Mouse (Mus musculus): ENCODE data around the gene Prkag2.
"Not testable (repeated sequence)": the region's sequence is repeated elsewhere in the genome, so short reads cannot be mapped to it uniquely, and the experiment has no call there.

Prkag2 gene

DNA sequence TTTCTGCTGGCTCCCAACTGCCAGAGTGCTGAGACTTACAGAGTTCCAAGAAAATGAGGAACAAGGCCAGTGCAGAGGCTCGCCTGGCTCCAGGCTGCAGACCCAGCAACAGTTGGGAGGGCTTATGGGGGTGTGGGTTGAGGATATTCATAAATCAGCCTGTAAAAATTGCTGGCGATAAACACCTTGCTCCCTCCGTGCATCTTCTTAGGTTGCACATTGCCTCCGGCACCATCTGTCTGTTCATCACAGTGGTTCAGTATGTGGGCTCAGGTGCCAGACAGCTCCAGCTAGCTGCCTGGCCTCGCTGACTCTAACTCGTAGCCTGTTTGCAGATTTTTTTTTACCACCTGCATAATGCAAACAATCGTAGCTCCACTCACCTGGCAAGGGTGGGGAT lies 13.4 kb downstream of the Prkag2 start:
- no peak for DNase-seq (ENCODE audit: low read depth, low spot score)

- DNase-seq (ENCODE audit: low read depth, low spot score): no peak
Observed at GRCm38 (mm10) chr5:25086234-25086633, 14.2 kb downstream of the Prkag2 start.

DNA sequence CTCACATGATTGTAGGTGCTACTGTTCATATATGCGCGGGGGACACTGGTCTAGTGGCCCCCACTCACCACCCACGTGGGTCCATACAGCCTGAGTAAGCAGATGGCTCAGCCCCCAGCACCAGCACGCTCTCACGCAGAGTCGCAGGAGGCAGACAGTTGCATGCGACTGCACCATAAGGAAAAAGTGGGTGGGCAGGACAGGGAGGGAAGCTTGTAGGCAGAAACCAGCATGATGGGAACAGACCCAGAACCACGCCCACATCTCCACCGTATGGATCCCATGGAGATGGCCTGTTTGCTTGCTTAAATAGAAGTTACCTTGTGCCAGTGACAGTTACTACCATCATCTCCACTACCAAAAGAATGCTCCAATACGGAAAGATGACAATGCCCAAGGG lies 15.3 kb downstream of the Prkag2 start:
- DNase-seq (ENCODE audit: low read depth, low spot score): no peak

DNA sequence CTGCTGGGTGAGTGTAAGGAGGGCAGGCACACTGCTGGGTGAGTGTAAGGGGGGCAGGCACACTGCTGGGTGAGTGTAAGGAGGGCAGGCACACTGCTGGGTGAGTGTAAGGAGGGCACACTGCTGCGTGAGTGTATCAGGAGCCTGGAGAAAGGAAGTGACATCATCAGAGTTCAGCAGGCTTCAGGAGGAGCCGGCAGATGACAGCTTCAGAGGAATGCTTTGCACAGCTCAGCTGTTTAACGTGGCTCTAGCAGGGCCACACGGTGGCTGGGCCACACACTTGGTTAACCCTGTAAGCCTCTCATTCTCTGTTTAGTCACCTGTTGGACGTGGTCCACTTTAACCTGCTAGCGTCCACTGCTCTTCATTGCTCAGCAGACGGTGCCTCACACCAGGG lies 16.6 kb downstream of the Prkag2 start:
- peak; percentile 13 for DNase-seq (ENCODE audit: low read depth, low spot score)

GRCm38 (mm10) chr5:25082542-25082941 lies 17.9 kb downstream of the Prkag2 start:
- peak; percentile 46 for DNase-seq (ENCODE audit: low read depth, low spot score)

DNA sequence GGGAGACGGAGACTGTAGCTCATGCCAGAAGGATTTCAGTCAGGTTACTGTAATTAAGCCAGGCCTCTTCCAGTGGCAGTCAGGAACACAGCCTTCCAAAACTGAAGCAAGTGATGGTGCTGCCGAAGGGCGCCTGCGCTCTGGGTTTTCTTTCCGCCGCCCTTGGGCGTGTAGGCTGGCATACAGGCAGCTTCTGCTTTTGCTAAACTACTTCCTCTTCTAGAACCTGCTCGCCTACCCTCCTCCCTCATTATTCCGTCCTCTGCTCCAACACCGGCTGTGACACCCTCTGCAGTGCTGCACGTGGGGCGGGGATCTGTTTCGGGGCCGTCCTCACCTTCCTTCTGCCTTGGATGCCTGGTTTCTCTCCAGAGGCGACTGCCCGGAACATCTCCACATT lies 18.9 kb downstream of the Prkag2 start:
- peak; percentile 68 for DNase-seq (ENCODE audit: low read depth, low spot score)

GRCm38 (mm10) chr5:25080994-25081393 lies 19.4 kb downstream of the Prkag2 start:
- DNase-seq (ENCODE audit: low read depth, low spot score): no peak

DNA sequence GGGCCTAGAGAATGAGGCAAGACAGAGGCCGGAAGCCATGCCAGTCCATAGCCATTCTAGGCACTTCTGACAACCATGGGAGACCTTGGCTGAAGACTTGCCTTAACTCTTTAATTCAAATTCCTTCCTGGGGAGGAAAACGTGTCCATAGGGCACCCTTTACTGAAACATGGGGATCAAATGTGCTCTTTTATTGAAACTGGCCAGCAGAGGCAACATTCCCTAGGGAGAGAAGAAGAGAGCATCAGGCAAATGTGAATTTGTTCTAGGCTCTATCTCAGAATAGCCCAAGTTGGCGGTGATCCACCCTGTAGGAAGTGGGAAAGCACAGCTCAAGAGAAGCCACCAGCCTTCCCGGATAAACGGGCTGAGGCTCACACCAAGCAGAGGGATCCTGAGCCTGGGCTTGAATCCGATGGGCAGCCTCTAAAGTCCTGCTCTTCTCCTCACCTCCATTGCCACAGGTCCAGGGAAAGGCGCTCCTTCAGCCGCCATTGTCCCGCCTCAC lies 19.9 kb downstream of the Prkag2 start:
- no peak for DNase-seq (ENCODE audit: low read depth, low spot score)

GRCm38 (mm10) chr5:25079766-25080265 lies 20.6 kb downstream of the Prkag2 start:
- no peak for DNase-seq (ENCODE audit: low read depth, low spot score)

- no peak for DNase-seq (ENCODE audit: low read depth, low spot score)
Observed at GRCm38 (mm10) chr5:25077873-25078651, 22.4 kb downstream of the Prkag2 start.

DNA sequence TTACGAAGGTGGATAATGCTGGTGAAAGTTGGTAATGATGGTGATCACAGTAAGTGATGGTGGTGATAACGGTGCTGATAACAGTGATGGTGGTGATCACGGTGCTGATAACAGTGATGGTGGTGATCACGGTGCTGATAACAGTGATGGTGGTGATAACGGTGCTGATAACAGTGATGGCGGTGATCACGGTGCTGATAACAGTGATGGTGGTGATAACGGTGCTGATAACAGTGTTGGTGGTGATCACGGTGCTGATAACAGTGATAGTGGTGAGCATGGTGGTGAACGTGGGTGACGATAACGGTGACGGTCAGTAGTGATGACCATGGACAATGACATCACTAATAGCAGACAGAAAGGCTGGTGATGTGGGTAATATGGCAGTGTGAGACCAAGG lies 23.2 kb downstream of the Prkag2 start:
- not testable (repeated sequence) for DNase-seq (ENCODE audit: low read depth, low spot score)

DNA sequence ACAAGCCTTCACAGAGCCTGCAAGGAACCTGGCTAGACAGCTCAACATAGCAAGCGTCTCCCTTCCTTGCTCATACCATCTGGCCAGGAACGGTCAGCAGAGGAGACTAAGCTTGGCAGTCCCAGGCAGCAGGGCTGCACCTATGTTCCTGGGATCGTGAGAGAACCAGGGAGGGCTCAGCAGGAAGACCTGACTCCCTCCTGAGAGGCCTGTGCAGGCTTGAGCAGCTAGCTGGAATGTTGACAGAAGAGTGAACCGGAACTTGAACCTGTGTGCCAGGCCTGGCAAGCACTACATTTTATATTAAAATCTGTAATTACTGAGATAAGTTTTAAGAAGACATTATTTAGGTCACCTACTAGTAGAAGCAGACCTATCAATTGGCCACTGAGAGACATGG lies 24.8 kb downstream of the Prkag2 start:
- DNase-seq (ENCODE audit: low read depth, low spot score): no peak

DNA sequence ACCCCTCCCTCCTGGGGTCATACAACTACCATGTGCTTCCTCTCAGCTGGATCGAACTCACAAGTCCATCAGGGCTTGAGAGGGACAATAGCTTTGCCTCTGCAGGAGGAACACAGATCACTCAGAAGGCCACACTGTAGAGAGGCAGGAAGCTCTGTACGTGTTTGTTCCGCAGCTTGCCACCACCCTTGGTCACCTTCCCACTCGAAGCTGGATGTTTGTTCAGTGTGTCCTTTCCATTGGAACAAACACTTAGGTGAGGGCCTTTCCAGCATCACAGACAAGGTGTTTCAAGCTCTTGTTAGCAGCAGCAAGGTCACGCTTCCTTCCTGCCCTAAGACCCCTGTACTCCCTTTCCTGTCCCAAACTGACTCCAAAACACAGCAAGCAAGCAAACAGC lies 30.6 kb downstream of the Prkag2 start:
- DNase-seq (ENCODE audit: low read depth, low spot score): no peak

- DNase-seq (ENCODE audit: low read depth, low spot score): no peak
Observed at GRCm38 (mm10) chr5:25067122-25067521, 33.3 kb downstream of the Prkag2 start.

- no peak for DNase-seq (ENCODE audit: low read depth, low spot score)
Observed at GRCm38 (mm10) chr5:25064270-25065232, 35.9 kb downstream of the Prkag2 start.

- DNase-seq (ENCODE audit: low read depth, low spot score): no peak
Observed at GRCm38 (mm10) chr5:25062506-25063132, 37.8 kb downstream of the Prkag2 start.

DNA sequence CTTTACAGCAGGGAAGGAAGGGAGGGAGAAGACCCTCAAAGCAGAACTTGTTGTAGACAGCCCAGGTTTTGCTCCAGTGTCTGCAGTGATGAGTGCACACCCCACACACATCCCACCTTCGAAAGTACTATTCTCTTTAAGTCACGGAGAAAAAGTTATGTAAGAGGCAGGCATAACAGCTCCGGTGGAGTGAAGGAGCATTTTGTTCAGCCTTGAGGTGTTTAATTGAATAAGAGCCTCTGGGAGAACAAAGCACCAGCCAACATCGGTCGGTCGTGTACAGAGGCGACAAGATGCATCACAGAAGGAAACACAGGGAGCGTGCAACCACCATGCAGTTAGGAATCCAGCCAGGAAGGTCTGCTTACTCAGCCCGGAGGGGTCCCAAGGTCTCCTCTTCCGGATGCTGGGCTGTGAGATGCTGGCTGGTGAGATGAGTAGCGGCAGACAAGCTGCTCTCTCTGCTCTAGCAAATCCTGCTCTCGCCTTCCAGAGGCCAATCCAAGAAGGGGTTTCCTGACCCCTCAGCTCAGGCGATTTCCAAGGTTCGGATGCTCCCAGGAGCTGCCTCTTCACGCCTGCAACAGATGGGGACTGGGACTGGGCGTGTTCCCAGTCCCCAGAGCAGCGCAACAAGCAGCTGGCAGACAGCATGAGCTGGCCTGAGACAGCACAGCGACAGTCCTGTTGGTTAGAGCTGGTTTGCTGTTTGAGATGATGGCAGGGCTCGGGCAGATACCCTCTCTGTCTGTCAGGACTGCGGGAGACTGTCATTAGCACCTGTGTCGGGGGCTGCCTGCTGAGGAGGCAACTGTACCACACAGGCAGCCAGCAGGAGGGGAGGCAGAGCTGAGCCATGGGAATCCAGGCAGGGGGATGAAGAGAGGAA lies 41.3 kb downstream of the Prkag2 start:
- DNase-seq (ENCODE audit: low read depth, low spot score): no peak

GRCm38 (mm10) chr5:25058417-25058816 lies 42.0 kb downstream of the Prkag2 start:
- DNase-seq (ENCODE audit: low read depth, low spot score): no peak

GRCm38 (mm10) chr5:25055288-25055687 lies 45.2 kb downstream of the Prkag2 start:
- DNase-seq (ENCODE audit: low read depth, low spot score): no peak

GRCm38 (mm10) chr5:25053971-25054658 lies 46.3 kb downstream of the Prkag2 start:
- DNase-seq (ENCODE audit: low read depth, low spot score): no peak
